Mouse (Mus musculus): ENCODE data around the gene Ankrd34c.

DNA sequence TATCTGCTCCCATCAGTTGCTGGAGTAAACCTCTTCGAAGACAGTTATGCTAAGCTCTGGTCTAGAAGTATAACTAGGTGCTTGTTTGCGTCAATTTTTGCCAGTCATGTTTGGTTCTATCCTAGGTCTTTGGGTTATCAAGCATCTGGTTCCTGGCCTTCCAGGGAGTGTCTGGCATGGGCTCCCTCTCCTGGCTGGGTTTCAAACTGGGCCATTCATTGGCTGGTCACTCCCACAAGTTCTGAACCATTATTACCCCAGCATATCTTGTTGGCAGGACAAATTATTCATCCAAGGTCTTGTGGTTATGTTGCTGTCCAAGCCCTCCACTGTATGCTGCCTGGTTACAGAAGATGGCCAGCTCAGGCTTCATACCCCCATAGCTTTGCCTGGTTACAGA, 44.6 kb downstream of the Ankrd34c start:
- no peak for TF ChIP-seq CTCF (IDR thresholded peaks at IDR 0.05; ENCODE audit: low read depth)
- no peak for TF ChIP-seq EP300 (IDR thresholded peaks at IDR 0.05; ENCODE audit: low read depth)
